Mouse (Mus musculus): Measurements from ENCODE around the gene Zdhhc18. TPM values are rescaled to one million over a fixed set of nuclear protein-coding genes. Genes with fewer than 3 reads are reported as not detected.

Gene Zdhhc18
- total RNA-seq, 2 experiments from 2014 or later: 31.8 to 34.1 TPM

DNA sequence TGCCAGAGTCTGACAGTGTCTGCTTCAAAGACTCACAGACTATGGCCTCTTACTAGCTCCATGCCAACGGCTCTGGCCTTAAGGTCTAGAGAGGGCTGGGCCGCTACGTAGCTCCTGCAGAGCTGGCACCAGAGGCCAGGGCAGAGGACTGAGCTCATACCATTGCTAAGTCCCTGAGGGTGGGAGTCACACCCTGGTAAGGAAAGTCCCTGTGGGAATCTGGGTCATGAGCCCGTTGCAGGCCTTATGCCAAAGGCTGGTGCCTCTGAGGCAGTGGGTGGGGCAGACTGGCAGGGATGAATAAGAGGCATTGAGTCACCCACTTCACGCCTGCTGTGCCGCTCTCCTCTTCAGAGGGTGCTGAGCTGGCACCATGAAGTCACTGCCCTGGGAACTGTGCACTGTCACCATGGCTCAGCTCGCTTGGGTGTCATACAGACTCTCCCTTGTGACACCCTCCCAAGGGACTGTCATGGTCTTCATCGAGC lies 35.6 kb downstream of the Zdhhc18 start:
- DNase-seq (ENCODE audit: extremely low spot score in 1 of 2, low spot score in 2 of 2): no peak
- intact Hi-C loops (cut with DNase I): no loop called here

DNA sequence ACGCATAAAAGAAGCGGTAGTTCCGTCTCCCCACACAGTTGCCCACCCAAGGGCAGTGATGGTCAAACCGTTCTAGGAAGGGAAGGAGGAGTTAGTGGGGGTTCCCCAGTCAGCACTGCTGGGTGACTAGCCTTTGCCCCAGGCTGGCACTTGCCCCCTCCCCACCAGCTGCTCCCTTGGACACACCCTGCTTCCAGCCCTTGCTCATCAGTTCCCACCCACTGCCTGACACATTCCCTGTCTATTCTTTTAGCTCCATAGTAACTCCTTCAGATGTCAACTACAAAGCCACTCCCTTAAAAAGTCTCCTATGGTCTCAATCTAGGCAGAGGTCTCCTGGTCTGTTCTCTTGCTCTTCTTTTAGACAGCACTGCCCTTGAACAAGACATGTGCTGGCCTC lies 36.1 kb downstream of the Zdhhc18 start:
- intact Hi-C loops (cut with DNase I): no loop called here
- no peak for DNase-seq (ENCODE audit: extremely low spot score in 1 of 2, low spot score in 2 of 2)

DNA sequence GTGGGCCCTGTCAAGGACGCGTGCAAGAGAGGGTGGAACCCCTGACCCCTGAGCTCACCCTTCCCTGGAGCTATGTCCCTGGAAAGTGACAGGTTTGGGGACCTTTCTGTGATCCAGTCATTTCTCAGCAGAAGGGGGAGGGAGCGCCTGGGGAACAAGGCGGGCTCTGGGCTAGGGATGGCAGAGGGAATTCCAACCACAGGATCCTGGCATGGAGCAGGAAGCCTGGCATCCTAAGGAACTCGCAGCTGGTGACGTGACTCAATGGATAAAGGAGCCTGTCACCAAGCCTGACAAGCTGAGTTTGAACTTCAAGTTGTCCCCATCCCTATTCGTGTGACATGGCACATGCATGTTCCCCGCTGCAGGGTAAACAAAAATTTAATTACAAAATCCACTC lies 36.9 kb downstream of the Zdhhc18 start:
- intact Hi-C loops (cut with DNase I): no loop called here
- DNase-seq (ENCODE audit: extremely low spot score in 1 of 2, low spot score in 2 of 2): no peak

DNA sequence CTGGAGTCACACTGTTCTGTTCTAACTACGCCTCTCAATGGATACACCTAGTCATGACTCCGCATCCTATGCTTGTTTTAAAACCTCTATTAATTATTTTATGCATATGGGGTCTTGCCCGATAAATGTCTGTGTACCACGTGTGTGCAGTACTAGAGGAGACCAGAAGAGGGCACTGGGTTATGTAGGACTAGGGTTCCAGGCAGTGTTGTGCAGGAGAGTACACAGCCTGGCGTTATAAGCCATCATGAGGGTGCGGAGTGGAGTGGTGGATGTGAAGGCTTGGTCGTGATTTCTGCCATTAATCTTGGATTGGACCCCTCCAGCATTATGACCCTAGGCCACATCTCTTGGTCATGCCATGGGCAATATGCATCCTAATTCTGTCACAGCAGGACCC lies 37.5 kb downstream of the Zdhhc18 start:
- intact Hi-C loops (cut with DNase I): no loop called here
- DNase-seq (ENCODE audit: extremely low spot score in 1 of 2, low spot score in 2 of 2): no peak

DNA sequence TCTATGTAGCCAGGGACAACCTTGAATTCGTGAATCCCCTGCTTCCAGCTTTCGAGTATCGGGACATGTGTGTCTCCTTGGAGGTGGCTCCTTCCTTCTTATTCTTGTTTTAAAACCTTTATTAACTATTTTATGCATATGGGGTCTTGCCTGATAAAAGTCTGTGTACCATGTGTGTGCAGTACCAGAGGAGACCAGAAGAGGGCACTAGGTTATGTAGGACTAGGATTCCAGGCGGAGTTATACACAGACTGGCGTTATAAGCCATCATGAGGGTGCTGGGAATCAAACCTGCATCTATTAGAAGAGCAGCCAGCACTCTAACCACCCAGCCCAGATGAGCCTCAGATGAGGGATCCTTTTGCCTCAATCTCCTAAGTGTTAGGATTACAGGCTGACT lies 38.1 kb downstream of the Zdhhc18 start:
- no peak for DNase-seq (ENCODE audit: extremely low spot score in 1 of 2, low spot score in 2 of 2)
- intact Hi-C loops (cut with DNase I): no loop called here

DNA sequence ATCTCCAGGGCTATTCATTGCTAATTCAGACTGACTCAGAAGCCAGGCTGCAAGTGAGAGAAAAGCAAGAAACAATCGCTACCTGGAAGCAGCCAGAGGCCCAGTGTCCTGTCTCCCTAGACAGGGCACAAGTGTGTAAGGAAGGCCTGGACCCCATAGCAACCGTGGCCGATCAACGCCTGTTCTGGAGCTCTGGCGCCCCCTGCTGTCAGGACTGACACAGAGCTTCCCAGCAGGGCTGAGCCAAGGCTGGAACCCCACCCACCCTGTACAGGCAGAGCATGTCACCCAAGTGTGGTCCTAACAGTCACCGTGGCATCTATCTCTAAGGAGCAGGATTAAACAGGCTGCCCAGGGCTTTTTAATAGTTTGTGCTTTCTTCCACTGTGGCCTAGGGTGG lies 40.2 kb downstream of the Zdhhc18 start:
- intact Hi-C loops (cut with DNase I): no loop called here
- DNase-seq (ENCODE audit: extremely low spot score in 1 of 2, low spot score in 2 of 2): peak in 1 of 2 experiments; percentile 89

DNA sequence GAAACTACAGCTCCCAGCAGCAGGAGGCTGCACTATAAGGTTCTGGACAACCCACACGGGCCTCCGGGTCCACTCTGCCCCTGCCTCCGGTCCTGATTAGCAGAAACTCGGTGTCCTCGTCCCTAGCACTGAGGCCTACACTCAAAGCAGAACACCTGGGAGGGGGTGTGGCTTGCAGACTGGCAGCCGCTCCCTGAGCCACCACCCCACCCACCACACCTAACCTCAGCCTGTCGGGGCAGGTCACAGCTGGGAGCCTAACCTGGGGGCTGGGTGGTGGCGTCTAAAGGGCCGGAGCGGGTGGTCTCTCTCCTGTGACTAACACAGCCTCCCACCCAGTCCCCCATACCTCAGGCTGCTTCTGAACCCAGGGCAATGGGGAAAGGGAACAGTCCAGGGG lies 42.7 kb downstream of the Zdhhc18 start:
- intact Hi-C loops (cut with DNase I): no loop called here
- no peak for DNase-seq (ENCODE audit: extremely low spot score in 1 of 2, low spot score in 2 of 2)

DNA sequence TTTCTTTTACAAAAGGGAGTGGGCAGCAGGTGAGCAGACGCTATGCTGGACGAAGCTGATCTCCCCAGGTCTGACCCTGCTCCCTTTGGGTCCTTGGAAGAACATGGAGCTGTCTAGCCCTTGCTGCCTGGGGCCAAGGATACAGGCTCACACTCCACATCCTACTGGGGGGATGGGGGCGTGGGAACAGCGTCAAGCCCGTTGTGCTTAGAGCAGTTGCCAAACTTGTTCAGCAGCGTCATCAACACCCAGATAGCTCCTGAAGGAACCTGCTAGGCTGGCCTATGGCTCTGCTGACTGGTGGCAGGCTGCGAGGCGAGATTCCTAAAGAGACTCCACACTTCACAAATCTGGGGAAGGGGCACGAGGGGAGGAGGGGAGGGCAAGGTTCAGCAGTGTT lies 44.6 kb downstream of the Zdhhc18 start:
- DNase-seq (ENCODE audit: extremely low spot score in 1 of 2, low spot score in 2 of 2): no peak
- intact Hi-C loops (cut with DNase I): no loop called here

DNA sequence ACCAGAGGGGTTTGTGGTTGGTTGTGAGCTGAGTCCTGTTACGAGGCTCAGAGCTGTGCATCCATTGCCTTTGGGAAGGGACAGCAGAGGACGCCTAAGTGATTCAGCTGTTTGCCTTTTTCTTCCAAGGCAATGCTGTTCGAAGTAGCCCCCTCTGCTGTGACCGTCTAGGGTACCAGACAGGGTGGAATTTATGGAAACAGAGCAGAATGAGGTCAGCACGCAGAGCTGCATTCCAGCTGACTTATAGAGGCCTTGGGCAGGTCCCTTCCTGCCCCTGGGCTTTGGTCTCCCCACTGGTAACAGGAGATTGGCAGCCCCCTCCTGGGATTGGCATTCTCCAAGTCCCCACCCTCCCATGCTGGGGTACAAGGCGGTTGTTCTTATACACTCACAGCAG lies 45.1 kb downstream of the Zdhhc18 start:
- intact Hi-C loops (cut with DNase I): no loop called here

DNA sequence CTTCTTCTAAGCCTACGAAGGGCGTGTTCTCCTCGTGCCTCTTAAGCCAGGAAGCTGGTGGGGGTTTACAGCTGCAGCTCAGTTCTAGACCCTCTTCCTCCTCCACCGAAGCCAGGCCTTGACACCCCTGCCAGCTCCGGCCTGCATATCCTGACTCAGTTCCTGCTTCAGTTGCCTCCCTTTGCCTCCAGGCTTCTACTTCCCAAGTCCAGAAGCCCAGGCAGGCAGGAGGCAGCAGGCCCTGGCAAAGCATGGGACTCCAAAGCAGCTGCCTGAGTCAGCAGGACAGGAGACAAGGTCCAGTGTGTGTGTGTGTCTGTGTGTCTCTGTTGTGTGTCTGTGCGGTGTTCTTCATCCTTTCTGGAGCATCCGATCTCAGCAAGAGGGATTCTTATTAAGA lies 45.8 kb downstream of the Zdhhc18 start:
- no peak for DNase-seq (ENCODE audit: extremely low spot score in 1 of 2, low spot score in 2 of 2)
- intact Hi-C loops (cut with DNase I): no loop called here

More for the DNA sequence above, 45.1 kb downstream of the Zdhhc18 start:
- DNase-seq (ENCODE audit: extremely low spot score in 1 of 2, low spot score in 2 of 2): no peak

DNA sequence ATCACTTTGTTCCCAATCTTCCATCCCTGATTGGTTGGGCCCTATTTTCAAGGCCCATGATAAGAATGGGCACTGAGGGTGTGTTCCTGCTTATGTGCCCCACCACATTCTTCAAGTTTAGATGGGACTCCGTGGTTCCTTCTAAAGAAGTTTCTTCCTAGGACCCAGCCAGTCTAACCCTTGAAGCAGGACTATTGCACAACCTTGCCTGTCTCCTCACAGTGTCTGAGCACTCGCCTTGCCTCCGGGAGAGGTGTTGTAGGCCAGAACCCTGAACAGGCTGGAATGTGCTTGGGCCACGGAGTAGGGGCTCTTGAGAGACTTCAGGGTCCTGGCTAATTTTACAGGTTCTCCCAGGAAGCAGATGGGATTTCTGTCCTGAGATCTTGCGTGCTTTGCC lies 46.9 kb downstream of the Zdhhc18 start:
- intact Hi-C loops (cut with DNase I): no loop called here
- DNase-seq (ENCODE audit: extremely low spot score in 1 of 2, low spot score in 2 of 2): no peak

DNA sequence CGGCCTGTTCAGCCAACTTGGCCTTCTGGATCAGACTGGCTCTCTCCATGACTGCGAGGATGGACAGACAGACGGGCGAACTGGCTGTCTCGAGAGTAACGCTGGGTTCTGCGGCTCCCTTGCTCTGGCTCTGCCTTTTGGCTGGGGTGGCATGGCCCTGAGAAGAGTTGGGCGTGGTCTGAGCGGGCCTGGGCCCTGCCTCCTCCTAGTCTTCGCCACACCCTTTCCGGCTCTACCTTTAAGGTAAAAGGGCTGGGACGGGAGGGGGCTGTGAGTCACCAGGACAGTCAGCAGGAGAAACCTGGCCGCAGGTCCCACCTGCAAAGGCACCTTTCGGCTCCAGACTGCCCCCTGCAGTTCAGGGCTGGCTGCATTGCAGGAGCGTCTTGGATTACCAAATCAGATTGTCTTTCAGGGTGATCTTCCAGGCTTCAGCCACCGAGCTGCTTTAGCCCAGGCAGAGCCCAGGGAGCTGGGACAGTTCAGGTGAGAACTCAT lies 48.2 kb downstream of the Zdhhc18 start, which contains the start of gene Sfn:
TSS of gene Sfn (minus strand) at position 448 of the 498 bp plus-strand sequence.
- intact Hi-C loops (cut with DNase I): no loop called here
- DNase-seq (ENCODE audit: extremely low spot score in 1 of 2, low spot score in 2 of 2): no peak

DNA sequence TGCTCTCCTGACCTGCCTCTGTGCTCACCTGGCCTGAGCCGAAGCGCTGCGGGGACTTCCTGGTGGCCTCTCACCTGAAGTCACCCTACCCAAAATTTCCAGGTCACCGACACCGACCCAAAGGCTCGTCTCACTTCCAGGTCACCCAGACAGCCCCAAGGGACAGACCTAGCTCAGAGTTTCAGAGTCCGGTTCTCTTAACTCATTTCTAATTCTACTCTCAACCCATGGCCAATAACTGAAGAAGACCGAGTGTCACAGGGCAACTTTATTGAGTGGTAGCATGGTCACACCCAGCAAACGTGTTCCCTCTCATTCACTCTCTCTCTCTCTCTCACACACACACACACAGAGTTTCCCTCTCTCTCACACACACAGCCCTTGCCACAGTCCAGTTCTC lies 49.6 kb downstream of the Zdhhc18 start:
- DNase-seq (ENCODE audit: extremely low spot score in 1 of 2, low spot score in 2 of 2): no peak
- intact Hi-C loops (cut with DNase I): no loop called here

DNA sequence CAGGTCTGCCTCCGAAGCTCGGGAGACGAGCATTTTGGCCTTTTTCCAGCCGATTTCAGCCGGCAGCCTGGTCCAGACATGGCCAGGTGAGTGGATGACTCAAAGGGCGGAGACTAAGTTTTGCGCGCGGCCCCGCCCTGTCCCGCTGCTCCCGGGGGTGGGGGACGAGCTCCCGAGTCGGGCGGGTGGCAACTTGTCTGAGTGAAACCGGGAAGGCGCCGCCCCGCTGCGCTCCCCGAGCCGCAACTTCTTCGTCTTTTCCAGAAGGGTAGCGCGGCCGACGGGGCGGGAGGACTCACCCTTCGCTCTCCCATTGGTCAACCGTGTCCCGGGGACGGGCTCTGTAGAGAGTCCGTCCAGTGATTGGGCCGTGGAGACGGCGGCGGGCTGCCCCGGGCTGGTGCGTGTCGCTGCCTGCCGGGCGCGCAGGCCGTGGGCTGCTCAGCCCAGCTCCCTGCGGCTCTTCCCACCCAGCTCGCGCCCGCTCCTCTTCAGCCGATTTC lies 50.3 kb downstream of the Zdhhc18 start:
- intact Hi-C loops (cut with DNase I): loop anchor here (5.0 kb wide), 1 partner anchor 228 kb away; no protein-coding TSS in a partner anchor

DNA sequence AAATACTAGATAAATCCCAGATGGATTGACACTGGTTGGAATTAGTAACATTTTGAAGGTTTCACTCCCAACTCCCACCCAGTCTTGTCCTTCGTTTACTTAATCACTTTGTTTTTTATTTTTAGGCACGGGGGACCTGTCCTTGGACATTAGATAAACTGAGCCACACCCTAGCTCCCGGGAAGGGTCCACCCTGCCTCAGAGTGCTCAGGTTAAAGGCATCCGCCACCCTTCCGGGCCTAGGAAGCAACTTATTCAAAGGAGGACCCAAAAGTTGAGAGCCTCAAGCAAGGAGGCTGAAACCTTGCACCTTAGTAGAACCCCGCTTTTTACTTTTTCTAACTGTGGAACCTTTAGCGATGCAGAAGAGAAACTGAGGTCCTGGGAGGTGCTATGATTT lies 50.8 kb downstream of the Zdhhc18 start:
- DNase-seq (ENCODE audit: extremely low spot score in 1 of 2, low spot score in 2 of 2): no peak
- intact Hi-C loops (cut with DNase I): loop anchor here (5.0 kb wide), 1 partner anchor 228 kb away; no protein-coding TSS in a partner anchor

More for the DNA sequence above, 50.3 kb downstream of the Zdhhc18 start:
- peak; percentile 72 to 90 for DNase-seq (ENCODE audit: extremely low spot score in 1 of 2, low spot score in 2 of 2)

DNA sequence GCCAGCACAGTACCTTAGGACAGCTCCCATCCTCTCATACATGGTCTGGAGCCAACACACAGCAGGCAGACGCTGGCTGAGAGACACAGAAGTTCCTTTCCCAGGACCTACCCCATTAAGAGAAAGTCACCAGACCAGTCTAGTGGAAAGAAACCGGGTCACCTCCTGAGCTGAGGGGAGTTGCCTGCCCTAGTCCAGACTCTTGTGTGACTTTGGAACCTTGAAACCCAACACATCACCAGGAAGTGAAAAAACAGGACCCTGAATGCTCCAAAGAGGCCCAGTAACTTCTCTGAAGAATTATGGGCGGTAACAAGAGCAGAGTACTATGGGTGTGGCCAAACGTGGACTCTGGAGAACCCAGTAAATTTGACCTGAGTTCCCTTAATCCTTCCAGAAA lies 51.3 kb downstream of the Zdhhc18 start:
- intact Hi-C loops (cut with DNase I): loop anchor here (5.0 kb wide), 1 partner anchor 229 kb away; no protein-coding TSS in a partner anchor
- DNase-seq (ENCODE audit: extremely low spot score in 1 of 2, low spot score in 2 of 2): no peak

DNA sequence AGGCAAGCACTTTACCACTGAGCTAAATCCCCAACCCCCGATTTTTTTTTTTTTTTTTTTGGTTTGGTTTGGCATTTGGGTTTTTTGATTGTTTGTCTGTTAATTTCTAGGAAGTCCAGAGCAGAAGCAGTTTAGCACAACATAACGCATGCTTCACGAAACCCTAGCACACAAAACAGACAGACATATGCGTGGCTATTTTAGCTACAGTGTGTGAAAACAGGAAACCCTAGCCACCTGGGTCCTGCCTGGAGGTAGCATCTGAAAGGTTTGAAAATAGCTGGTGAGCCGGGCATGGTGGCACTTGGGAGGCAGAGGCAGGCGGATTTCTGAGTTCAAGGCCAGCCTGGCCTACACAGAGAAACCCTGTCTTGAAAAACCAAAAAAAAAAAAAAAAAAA lies 53.9 kb downstream of the Zdhhc18 start:
- intact Hi-C loops (cut with DNase I): loop anchor here (5.0 kb wide), 1 partner anchor 231 kb away; no protein-coding TSS in a partner anchor
- DNase-seq (ENCODE audit: extremely low spot score in 1 of 2, low spot score in 2 of 2): no peak

DNA sequence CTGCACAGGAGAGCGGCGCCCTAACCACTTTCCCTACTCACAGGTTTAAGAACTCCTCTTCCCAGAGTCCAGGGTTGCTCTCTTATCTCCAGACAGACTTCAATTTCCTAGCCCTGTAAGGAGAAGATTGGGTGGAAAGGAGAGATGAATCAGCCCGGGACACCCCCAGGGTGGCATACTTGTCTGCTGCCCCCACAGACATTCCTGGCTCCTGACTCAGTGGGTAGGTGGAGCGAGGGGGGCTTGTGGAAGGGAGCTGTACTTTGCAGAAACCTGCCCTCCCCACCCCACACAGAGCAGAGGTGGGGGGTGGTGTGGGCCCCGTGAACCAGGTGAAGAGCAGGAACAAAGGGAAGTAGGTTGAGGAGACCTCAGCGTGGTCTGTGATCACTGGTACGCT lies 54.4 kb downstream of the Zdhhc18 start:
- intact Hi-C loops (cut with DNase I): loop anchor here (5.0 kb wide), 1 partner anchor 232 kb away; no protein-coding TSS in a partner anchor
- peak in 1 of 2 experiments; percentile 19 for DNase-seq (ENCODE audit: extremely low spot score in 1 of 2, low spot score in 2 of 2)

DNA sequence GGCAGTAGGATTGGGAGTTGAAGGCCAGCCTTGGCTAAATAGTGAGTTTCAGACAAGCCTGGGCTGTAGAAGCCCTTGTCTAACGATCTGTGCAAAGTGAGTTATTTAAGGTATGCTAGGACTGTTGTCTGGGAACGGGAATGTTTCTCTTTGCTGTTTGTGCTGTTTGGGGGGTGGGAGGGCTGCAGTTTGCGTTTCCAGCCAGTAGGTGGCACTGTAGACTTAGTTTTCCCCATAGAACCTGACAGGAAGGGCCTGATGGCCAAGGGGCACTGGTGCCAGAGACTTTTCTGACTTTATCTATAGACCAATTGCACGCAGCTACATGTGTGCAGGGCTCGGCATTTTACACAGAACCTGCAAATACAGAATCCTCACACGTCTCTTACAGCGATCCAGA lies 57.4 kb downstream of the Zdhhc18 start:
- intact Hi-C loops (cut with DNase I): loop anchor here (5.0 kb wide), 1 partner anchor 55 kb away; no protein-coding TSS in a partner anchor
- DNase-seq (ENCODE audit: extremely low spot score in 1 of 2, low spot score in 2 of 2): peak in 1 of 2 experiments; percentile 51

DNA sequence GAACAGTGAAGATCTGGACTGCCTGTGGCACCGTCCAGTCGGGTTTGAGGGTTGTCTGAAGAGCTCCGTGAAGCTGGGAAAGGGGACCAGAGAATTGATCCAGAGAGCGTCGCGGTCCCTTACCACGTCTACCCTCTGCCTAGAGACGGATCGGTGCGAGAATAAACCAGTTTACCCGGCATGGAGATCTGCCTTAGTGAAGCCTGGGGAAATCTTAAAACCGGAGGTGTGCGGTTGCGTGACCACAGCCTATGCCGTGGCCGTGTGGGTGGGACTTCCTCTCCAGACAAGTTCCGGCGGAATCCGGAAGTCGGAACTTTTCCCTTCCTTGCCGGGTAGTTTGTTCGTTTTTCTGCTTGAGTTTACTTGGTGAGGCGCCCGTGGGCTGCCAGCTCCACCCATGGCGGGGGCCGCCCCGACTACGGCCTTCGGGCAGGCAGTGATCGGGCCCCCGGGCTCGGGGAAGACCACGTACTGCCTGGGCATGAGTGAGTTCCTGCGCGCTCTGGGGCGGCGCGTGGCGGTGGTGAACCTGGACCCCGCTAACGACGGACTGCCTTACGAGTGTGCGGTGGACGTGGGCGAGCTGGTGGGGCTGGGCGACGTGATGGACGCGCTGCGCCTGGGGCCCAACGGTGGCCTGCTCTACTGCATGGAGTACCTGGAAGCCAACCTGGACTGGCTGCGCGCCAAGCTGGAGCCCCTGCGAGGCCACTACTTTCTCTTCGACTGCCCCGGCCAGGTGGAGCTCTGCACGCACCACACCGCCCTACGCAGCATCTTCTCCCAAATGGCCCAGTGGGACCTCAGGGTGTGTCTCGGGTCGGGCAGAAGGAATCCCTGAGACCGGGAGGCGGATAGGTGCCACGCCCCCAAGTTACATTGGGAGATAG lies 65.6 kb downstream of the Zdhhc18 start, which contains the start of gene Gpn2:
TSS of gene Gpn2 (plus strand) at position 304 of the 893 bp plus-strand sequence.
- DNase-seq (ENCODE audit: extremely low spot score in 1 of 2, low spot score in 2 of 2): peak; percentile 69 to 89
- intact Hi-C loops (cut with DNase I): no loop called here

Data from left cerebral cortex, postnatal 10 days (tissue).